Mouse (Mus musculus): ENCODE measurements at regions not wholly inside any gene's neighbourhood (a gene's known extent, or its start where the extent isn't known, plus 50 kb on each side); places are given as distances from the start of the nearest gene placed in this dataset.

GRCm38 (mm10) chr12:32685788-32686385, 133.5 kb upstream of the Nampt start:
- TF ChIP-seq CTCF (IDR thresholded peaks at IDR 0.05; ENCODE audit: low read depth, low read length) (no peak), TAL1 (conservative IDR thresholded peaks at IDR 0.05; ENCODE audit: low read depth, low read length) (no peak), POLR2AphosphoS5 (IDR thresholded peaks at IDR 0.05; ENCODE audit: insufficient replicate concordance, low read depth, low read length) (no peak), GATA1 (IDR thresholded peaks at IDR 0.05; ENCODE audit: borderline replicate concordance, low read length) (no peak)
